Comparison of ENCODE assay signal across 8 mouse cellular contexts in the genomic region with DNA sequence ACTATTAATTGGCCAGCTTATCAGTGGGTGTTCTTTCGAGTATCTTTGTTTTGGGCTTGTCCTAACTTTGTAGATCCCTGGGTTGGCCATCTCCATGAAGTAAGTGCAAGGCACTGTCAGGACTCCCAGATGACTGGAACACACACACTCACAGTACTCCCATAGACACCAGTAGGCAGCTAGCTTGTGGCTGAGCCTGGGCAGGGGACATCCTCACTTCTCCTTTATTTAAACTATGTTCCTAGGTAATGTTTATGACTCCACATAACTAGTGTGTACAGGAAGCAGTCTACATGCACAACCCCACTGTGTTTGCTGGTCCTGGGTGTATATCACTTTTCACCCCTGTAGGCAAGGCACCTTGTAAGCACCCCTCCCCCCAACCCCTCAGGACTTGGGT. TPM values are rescaled to one million over a fixed set of nuclear protein-coding genes. Genes with fewer than 3 reads are reported as not detected.
A peak's percentile ranks its signal among the peaks of the same experiment; 100 is the strongest.
DNase-seq lines count a peak whose midpoint lies in the region; ATAC-seq lines count a peak whose summit lies in the region.

No protein-coding gene starts in this region.

- H3K4me3 ChIP-seq in kidney, embryonic 16.5 days (ENCODE audit: low read length) = peak overlapping the region; percentile 66
- peak overlapping the region; percentile 61 for H3K4me3 ChIP-seq in embryonic facial prominence, embryonic 15.5 days (replicated peaks)
- H3K4me3 ChIP-seq in intestine, embryonic 16.5 days (ENCODE audit: low read length) = peak overlapping the region; percentile 64
- peak overlapping the region; percentile 60 for H3K4me3 ChIP-seq in neural tube, embryonic 12.5 days

- H3K9ac ChIP-seq in kidney, embryonic 16.5 days (replicated peaks; ENCODE audit: low read length) = peak overlapping the region; percentile 76; the same call in 1 of the 2 replicates
- H3K9ac ChIP-seq in embryonic facial prominence, embryonic 15.5 days = no peak overlapping the region
- H3K9ac ChIP-seq in intestine, embryonic 16.5 days (ENCODE audit: low read depth, low read length) = peak overlapping the region; percentile 56
- no peak overlapping the region for H3K9ac ChIP-seq in neural tube, embryonic 12.5 days

- no peaks in the 10 kb centered on the region for H3K27me3 ChIP-seq in kidney, embryonic 16.5 days (ENCODE audit: insufficient read depth, low read length)
- no peaks in the 10 kb centered on the region for H3K27me3 ChIP-seq in embryonic facial prominence, embryonic 15.5 days
- H3K27me3 ChIP-seq in intestine, embryonic 16.5 days (replicated peaks; ENCODE audit: control insufficient read depth, insufficient read depth, low read length) = no peaks in the 10 kb centered on the region
- no peaks in the 10 kb centered on the region for H3K27me3 ChIP-seq in neural tube, embryonic 12.5 days (replicated peaks)

- peak overlapping the region; percentile 49 for H3K4me2 ChIP-seq in kidney, embryonic 16.5 days (replicated peaks; ENCODE audit: low read depth, low read length)
- peak overlapping the region; percentile 48 for H3K4me2 ChIP-seq in embryonic facial prominence, embryonic 15.5 days (replicated peaks)
- peak overlapping the region; percentile 55 for H3K4me2 ChIP-seq in intestine, embryonic 16.5 days (ENCODE audit: low read depth, low read length)
- H3K4me2 ChIP-seq in neural tube, embryonic 12.5 days (replicated peaks) = peak overlapping the region; percentile 62

- WGBS in kidney, embryonic 16.5 days = 61% methylated on average over 1 of the region's 1 CpGs
- WGBS in embryonic facial prominence, embryonic 15.5 days = 68% methylated on average over 1 of the region's 1 CpGs
- 35% methylated on average over 1 of the region's 1 CpGs for WGBS in intestine, embryonic 16.5 days
- 50% methylated on average over 1 of the region's 1 CpGs for WGBS in neural tube, embryonic 12.5 days

- no peaks in the 10 kb centered on the region for H3K9me3 ChIP-seq in kidney, embryonic 16.5 days (ENCODE audit: low read length)
- no peaks in the 10 kb centered on the region for H3K9me3 ChIP-seq in embryonic facial prominence, embryonic 15.5 days (replicated peaks)
- H3K9me3 ChIP-seq in intestine, embryonic 16.5 days (ENCODE audit: control insufficient read depth, low read length) = no peaks in the 10 kb centered on the region
- H3K9me3 ChIP-seq in neural tube, embryonic 12.5 days = no peaks in the 10 kb centered on the region

- peaks cover 10% of the 10 kb centered on the region; the same call in 1 of the 2 replicates for H3K4me1 ChIP-seq in kidney, embryonic 16.5 days (ENCODE audit: insufficient read depth, low read length)
- peaks cover 4% of the 10 kb centered on the region; the same call in 1 of the 2 replicates for H3K4me1 ChIP-seq in embryonic facial prominence, embryonic 15.5 days
- H3K4me1 ChIP-seq in intestine, embryonic 16.5 days (ENCODE audit: control insufficient read depth, insufficient read depth, low read length) = no peaks in the 10 kb centered on the region
- no peaks in the 10 kb centered on the region for H3K4me1 ChIP-seq in neural tube, embryonic 12.5 days

- H3K36me3 ChIP-seq in kidney, embryonic 16.5 days (ENCODE audit: insufficient read depth, low read length) = no peaks in the 10 kb centered on the region
- no peaks in the 10 kb centered on the region for H3K36me3 ChIP-seq in embryonic facial prominence, embryonic 15.5 days
- H3K36me3 ChIP-seq in intestine, embryonic 16.5 days (ENCODE audit: control insufficient read depth, insufficient read depth, low read length) = no peaks in the 10 kb centered on the region
- H3K36me3 ChIP-seq in neural tube, embryonic 12.5 days = no peaks in the 10 kb centered on the region

- H3K27ac ChIP-seq in kidney, embryonic 16.5 days (ENCODE audit: low read length) = peak overlapping the region; percentile 73; the same call in 1 of the 2 replicates
- H3K27ac ChIP-seq in embryonic facial prominence, embryonic 15.5 days (replicated peaks) = peak overlapping the region; percentile 85
- H3K27ac ChIP-seq in intestine, embryonic 16.5 days (ENCODE audit: low read length) = peak overlapping the region; percentile 27; the same call in 1 of the 2 replicates
- no peak overlapping the region for H3K27ac ChIP-seq in neural tube, embryonic 12.5 days

- DNase-seq in kidney, postnatal 25 days = no peak
- no peak for DNase-seq in layer of hippocampus, adult 8-10 months (ENCODE audit: low spot score in 2 of 2)
- DNase-seq in adrenal gland, postnatal 36 days = no peak
- no peak for DNase-seq in layer of hippocampus, adult 11-12 months (ENCODE audit: low spot score)

- no peak for ATAC-seq in kidney, embryonic 16.5 days (ENCODE audit: low FRiP score, low TSS enrichment)
- no peak; the same call in 1 of the 2 replicates for ATAC-seq in embryonic facial prominence, embryonic 15.5 days (ENCODE audit: insufficient number of reproducible peaks, low FRiP score, low TSS enrichment, low read depth)
- peak; percentile 7 for ATAC-seq in intestine, embryonic 16.5 days
- ATAC-seq in neural tube, embryonic 12.5 days (ENCODE audit: low FRiP score, low read depth) = peak; percentile 18

RNA-seq across cellular contexts. Expression of gene Shroom4, which starts 0.5 kb away (rescaled TPM):
- polyA plus RNA-seq in kidney, embryonic 16.5 days (2015; fragmentation: Nextera tagmentation; extraction: Ambion mirVana) = 8.9 and 9.4 TPM in 2 replicates
- 4.9 TPM in 2 replicates for polyA plus RNA-seq in embryonic facial prominence, embryonic 15.5 days (2015; fragmentation: Nextera tagmentation; extraction: Ambion mirVana)
- polyA plus RNA-seq in intestine, embryonic 16.5 days (2015; fragmentation: Nextera tagmentation; extraction: Ambion mirVana) = 1.3 and 1.4 TPM in 2 replicates
- 3.4 and 3.5 TPM in 2 replicates for polyA plus RNA-seq in neural tube, embryonic 12.5 days (2016; fragmentation: Nextera tagmentation; extraction: Ambion mirVana)
- 1 to 10 TPM; 5.0 to 6.5 (median 5.9) TPM for total RNA-seq in layer of hippocampus, adult 8-10 months (2022)
- total RNA-seq in adrenal gland, postnatal 36 days (2021) = 10 to 100 TPM; 15.0 to 25.1 TPM

Comparison
In these comparisons a context has a peak if more than half of its experiments do, and no peak if none do; other contexts are left out.
1. ATAC-seq: peak in intestine, embryonic 16.5 days (single experiment) and neural tube, embryonic 12.5 days (single experiment); none in kidney, embryonic 16.5 days (single experiment) and embryonic facial prominence, embryonic 15.5 days (single experiment).
2. H3K9ac ChIP-seq: peak in kidney, embryonic 16.5 days (single experiment) and intestine, embryonic 16.5 days (single experiment); none in embryonic facial prominence, embryonic 15.5 days (single experiment) and neural tube, embryonic 12.5 days (single experiment).
3. Peak in every context shown above with its lines, with median percentiles within 50 percentile points of each other: H3K4me2 ChIP-seq and H3K4me3 ChIP-seq.